Mouse (Mus musculus) T-helper 1 cell (primary cell): ENCODE results near the gene Hist1h2bh.
"Not testable (repeated sequence)": the region's sequence is repeated elsewhere in the genome, so short reads cannot be mapped to it uniquely, and the experiment has no call there.

Source experiments
- in situ Hi-C: fragments of 300-600 bp; cut with MboI, MseI; formaldehyde crosslinking; loops from one replicate; pipeline ENCODE4 v1.15.1; 2025; ENCODE audit warnings: high pct_unique_total_duplicates

Gene Hist1h2bh

DNA sequence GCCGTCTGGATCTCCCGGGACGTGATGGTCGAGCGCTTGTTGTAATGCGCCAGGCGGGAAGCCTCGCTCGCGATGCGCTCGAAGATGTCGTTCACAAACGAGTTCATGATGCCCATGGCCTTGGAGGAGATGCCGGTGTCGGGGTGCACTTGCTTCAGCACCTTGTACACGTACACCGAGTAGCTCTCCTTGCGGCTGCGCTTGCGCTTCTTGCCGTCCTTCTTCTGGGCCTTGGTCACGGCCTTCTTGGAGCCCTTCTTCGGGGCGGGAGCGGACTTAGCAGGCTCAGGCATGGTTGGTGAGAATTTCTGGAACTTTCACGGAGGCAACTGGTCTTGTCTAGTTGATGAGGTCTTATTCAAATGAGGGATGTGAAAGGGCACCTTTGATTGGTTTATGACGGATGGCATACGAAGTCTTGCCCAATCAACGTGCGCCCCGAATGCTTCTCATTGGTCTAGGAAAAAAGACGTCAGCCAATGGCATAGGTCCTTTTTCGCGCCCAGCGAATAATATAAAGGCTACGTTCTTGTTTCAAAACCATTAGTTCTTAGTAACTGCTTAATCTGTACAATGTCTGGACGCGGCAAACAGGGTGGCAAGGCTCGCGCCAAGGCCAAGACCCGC lies 30.8 kb upstream of the Hist1h2bh start, which contains the start of the genes Hist1h2bf and Hist1h2ad:
TSS of gene Hist1h2bf (minus strand) at position 299 of the 627 bp plus-strand sequence.
TSS of gene Hist1h2ad (plus strand) at position 484 of the 627 bp plus-strand sequence.
- in situ Hi-C loops, result loop anchor here (5.0 kb wide), 2 partner anchors 108 to 1852 kb away; partner anchors contain the start of genes Hist1h2ac, Hist1h2bc and Hist1h2bm

- in situ Hi-C loops, result loop anchor here (5.0 kb wide), 2 partner anchors 109 to 1851 kb away; partner anchors contain the start of genes Hist1h2ac, Hist1h2bc and Hist1h2bm
Measured at GRCm38 (mm10) chr13:23573034-23573897, 30.1 kb upstream of the Hist1h2bh start.

DNA sequence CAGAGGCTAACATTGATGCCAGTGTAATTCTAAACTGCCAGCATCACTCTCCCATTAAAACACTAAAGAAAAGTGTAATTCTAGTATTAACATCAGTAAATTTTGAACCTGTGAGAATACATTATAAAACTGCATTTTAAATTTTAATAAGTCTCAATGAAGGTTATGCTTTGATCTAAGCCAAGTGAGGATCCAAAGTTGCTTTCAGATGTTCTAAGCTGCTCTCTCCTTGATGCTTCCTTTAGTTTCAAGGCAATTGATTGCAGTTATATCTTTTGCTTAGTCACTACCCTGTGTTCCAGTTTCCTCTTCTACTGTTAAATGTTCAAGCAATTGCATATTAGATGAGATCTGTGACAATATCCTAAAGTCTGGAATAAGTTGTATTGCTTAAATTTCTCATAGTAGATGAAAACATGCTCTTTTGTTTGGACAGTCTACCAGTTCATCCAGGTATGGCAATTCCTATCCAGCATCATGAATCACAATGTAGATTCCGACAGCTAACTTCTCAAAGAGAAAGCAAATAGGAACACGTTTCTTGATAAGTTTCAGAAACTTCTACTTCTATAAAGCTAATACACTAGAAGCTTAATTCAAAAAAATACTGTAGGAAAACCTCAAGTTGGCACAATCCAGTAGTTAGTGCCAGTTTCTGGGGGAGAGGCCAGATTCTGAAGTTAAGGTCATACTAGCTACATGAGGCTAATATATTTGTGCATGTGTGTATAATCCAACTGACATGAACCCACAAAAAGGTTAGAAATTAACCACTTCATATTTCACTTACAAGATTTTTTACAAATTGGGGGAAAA lies 29.2 kb upstream of the Hist1h2bh start:
- in situ Hi-C loops, result loop anchor here (5.0 kb wide), 2 partner anchors 110 to 1850 kb away; partner anchors contain the start of genes Hist1h2ac, Hist1h2bc and Hist1h2bm

DNA sequence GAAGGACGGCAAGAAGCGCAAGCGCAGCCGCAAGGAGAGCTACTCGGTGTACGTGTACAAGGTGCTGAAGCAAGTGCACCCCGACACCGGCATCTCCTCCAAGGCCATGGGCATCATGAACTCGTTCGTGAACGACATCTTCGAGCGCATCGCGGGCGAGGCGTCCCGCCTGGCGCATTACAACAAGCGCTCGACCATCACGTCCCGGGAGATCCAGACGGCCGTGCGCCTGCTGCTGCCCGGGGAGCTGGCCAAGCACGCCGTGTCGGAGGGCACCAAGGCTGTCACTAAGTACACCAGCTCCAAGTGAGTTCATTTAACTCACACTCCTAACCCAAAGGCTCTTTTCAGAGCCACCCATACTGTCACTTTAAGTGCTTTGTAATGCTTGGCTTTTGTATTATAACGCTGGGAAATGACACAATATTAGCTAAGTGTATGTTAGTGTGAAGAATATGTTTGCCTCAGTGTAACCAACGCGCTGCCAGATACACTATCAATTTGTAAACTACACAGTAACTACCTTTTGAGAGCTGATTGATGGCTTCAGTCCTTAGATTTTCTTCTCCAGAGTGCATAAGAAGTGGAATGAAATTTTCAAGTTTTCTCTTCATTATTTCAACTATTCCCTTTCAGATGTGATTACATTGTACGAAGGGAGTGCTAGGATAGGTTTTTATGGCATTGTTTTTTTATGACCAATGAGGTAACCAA lies 28.5 kb upstream of the Hist1h2bh start:
- in situ Hi-C loops, result loop anchor here (5.0 kb wide), 2 partner anchors 111 to 1849 kb away; partner anchors contain the start of genes Hist1h2ac, Hist1h2bc and Hist1h2bm

GRCm38 (mm10) chr13:23571022-23571503 lies 27.9 kb upstream of the Hist1h2bh start, which contains the start of the genes Hist1h2ae and Hist1h2bg:
Gene Hist1h2ae, minus strand, starts transcription at chr13:23571220.
Gene Hist1h2bg, plus strand, starts transcription at chr13:23571396.
- in situ Hi-C loops, result loop anchor here (5.0 kb wide), 2 partner anchors 111 to 1849 kb away; partner anchors contain the start of genes Hist1h2ac, Hist1h2bc and Hist1h2bm

GRCm38 (mm10) chr13:23570261-23571021 lies 27.2 kb upstream of the Hist1h2bh start:
- in situ Hi-C loops, result loop anchor here (5.0 kb wide), 2 partner anchors 112 to 1848 kb away; partner anchors contain the start of genes Hist1h2ac, Hist1h2bc and Hist1h2bm

DNA sequence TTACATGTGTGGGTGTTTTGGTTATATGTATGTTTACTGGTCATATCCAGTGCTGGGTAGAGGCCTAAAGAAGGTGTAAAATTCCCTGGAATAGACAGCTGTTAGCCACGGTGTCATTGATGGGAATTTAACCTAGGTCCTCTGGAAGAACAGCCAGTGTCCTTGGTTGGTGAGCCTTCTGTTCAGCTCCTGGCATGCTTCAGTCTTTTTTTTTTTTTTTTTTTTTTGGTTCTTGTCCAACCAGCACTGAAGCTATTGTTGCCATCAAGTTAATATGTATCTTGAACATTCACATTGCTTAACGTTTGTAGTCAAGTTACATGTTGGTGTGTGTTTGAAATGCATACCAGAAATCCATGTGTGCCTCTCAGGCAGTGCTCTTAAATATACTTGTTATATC lies 21.3 kb upstream of the Hist1h2bh start:
- in situ Hi-C loops, result no loop called here

DNA sequence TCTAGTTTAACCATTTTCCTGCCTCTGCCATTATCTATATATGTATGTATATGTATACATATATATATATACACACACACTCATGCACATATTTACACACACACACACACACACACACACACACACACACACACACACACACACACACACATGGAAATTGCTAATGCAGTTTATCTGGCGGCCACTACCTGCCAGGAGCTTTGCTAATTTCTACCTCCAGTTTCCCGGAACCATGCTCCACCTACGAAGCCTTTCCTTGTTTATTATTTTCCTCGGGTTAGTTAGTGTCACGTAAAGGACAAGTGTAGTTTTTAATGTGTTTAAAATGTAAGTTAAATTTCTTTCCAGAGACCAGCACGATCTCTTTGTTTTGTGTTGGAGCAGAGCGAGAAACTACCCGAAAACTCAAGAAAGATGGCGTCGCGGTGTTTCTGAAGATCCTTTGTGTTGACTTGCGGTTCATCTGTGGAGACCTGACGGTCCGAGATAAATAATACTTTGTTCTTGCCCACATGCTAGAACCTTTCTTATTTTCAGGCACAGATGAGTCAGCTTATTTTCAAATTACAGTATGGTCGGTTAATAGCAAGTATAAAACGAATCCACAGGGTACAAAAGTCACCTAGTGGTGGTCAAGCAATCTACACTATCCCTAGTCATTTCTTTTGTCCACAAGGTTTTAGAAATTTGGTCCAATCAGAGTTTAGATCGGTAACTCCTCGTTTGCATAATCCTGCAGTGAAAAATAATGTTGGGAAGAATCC lies 19.7 kb upstream of the Hist1h2bh start:
- in situ Hi-C loops, result no loop called here

DNA sequence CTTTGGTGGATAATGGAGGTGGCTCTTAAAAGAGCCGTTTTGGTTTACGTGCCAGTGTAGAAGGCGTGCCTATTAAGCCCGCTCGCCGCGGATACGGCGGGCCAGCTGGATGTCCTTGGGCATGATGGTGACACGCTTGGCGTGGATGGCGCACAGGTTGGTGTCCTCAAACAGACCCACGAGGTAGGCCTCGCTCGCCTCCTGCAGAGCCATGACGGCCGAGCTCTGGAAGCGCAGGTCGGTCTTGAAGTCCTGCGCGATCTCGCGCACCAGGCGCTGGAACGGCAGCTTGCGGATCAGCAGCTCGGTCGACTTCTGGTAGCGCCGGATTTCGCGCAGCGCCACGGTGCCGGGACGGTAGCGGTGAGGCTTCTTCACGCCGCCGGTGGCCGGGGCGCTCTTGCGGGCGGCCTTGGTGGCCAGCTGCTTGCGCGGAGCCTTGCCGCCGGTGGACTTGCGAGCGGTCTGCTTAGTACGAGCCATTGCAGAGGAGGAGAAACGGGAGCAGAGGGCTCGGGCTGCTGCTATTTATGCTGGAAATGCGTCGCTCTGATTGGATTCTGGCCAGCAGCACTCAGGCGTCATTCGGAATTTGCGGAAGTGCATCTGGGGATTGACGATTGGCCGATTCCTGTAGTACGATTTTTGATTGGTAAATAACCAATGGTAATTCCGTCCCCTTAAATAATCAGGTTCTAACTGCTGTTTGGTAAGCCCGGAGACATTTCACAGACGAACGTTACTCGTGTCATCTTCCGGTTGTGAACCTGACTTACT lies 18.9 kb upstream of the Hist1h2bh start, which contains the start of gene Hist1h3e:
TSS of gene Hist1h3e (minus strand) at position 487 of the 777 bp plus-strand sequence.
- in situ Hi-C loops, result not testable (repeated sequence)

- in situ Hi-C loops, result not testable (repeated sequence)
Measured at GRCm38 (mm10) chr13:23561531-23561882, 18.3 kb upstream of the Hist1h2bh start.

DNA sequence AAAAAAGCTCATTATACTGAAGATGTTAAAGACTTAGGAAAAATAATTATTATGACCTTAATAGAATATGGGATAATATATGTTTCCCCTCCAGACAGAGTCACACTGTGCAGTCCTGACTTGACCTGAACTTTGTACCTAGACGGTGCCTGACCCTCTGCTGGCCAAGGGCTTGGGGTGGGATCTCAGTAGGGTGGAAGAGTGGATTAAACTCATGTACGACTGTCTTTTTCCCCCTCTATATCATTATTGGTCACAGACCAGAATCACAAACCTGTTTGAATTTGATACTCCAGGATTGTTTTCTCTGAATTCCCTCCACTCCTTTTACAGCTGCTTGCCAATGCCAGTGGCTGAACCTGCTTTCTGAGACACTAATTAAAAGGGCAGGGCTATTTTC lies 17.5 kb upstream of the Hist1h2bh start:
- in situ Hi-C loops, result not testable (repeated sequence)

DNA sequence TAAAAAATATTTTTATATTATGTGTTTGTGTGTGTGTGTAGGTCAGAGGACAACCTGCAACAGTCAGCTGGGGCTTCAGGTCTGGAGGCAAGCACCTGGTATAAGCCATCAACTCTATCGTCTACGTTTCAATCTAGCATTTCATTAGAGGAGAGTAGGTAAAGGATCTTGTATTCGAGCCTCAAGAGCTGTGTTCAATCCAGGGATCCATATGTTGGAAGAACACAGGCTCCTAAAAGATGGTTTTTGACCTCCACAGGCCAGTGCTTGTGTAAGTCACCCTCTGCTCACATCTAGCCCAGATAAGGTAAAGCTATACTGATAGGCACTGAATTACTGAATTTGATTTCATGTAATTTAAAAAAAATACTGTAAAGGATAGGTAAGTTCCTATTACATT lies 13.7 kb upstream of the Hist1h2bh start:
- in situ Hi-C loops, result no loop called here

DNA sequence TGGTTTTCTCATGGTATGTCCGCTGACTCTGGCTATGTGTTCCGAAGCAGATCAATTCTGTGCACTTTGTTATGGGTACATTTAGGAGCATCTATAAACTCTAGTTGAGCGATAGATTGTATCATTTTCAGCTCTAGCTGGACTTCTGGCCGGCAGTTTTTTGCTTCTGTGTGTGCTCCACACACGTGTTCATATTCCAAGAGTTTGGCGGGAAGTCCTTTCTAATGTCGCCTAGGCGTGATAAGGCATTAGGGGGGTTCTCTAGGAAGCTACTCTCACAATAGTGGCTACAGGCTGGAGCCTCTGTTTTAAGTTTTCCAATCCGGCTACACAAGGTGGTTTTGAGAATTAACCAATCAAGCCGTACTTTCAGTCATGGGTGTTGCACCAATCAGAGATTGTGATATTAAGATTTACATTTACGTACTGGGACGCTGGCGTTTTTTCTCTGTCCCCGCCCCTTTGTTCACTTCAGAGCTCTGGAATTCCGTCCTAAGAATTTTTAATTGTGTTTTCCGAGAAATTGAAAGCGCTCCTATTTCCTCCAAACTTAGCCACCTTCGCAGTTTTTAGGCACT lies 12.7 kb upstream of the Hist1h2bh start:
- in situ Hi-C loops, result no loop called here

DNA sequence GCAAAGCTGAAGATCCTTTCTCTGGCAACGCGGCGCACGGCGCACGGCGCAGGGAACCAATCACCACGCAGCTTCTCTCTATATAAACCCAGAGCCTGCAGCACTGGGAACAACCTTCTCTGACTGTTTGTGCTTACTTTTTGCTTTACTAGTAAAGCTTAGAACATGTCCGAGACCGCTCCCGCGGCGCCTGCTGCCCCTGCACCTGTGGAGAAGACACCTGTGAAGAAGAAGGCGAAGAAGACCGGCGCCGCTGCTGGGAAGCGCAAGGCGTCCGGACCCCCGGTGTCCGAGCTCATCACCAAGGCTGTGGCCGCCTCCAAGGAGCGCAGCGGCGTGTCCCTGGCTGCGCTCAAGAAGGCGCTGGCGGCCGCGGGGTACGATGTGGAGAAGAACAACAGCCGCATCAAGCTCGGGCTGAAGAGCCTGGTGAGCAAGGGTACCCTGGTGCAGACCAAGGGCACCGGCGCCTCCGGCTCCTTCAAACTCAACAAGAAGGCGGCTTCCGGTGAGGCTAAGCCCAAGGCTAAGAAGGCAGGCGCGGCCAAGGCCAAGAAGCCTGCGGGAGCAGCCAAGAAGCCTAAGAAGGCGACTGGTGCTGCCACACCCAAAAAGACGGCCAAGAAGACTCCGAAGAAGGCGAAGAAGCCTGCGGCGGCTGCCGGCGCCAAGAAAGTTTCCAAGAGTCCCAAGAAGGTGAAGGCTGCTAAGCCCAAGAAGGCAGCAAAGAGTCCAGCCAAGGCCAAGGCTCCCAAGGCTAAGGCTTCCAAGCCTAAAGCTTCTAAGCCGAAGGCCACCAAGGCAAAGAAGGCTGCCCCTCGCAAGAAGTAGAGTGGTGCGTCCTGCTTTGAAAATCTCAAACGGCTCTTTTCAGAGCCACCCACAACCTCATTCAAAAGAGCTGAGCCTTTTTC lies 12.0 kb upstream of the Hist1h2bh start:
- in situ Hi-C loops, result no loop called here

GRCm38 (mm10) chr13:23554393-23554792 lies 11.2 kb upstream of the Hist1h2bh start:
- in situ Hi-C loops, result no loop called here

GRCm38 (mm10) chr13:23552962-23553361 lies 9.8 kb upstream of the Hist1h2bh start, which contains the start of gene Hist1h1d:
Gene Hist1h1d, plus strand, starts transcription at chr13:23553262.
- in situ Hi-C loops, result no loop called here
